Mouse (Mus musculus) activated CD4-positive, CD25-positive, alpha-beta regulatory T cell, adult 9 weeks (primary cell): ENCODE measurements around the gene Slc44a5. TPM values are rescaled to one million over a fixed set of nuclear protein-coding genes. Genes with fewer than 3 reads are reported as not detected.

ENCODE experiments used
- polyA plus RNA-seq: library from polyadenylated mRNA; unstranded; fragments of 100-300 nt; shearing (Covaris generic); gene quantifications from one replicate; pipeline ENCODE4 v1.2.1, GENCODE M21; 2017

The Slc44a5 gene
- polyA plus RNA-seq: not detected

DNA sequence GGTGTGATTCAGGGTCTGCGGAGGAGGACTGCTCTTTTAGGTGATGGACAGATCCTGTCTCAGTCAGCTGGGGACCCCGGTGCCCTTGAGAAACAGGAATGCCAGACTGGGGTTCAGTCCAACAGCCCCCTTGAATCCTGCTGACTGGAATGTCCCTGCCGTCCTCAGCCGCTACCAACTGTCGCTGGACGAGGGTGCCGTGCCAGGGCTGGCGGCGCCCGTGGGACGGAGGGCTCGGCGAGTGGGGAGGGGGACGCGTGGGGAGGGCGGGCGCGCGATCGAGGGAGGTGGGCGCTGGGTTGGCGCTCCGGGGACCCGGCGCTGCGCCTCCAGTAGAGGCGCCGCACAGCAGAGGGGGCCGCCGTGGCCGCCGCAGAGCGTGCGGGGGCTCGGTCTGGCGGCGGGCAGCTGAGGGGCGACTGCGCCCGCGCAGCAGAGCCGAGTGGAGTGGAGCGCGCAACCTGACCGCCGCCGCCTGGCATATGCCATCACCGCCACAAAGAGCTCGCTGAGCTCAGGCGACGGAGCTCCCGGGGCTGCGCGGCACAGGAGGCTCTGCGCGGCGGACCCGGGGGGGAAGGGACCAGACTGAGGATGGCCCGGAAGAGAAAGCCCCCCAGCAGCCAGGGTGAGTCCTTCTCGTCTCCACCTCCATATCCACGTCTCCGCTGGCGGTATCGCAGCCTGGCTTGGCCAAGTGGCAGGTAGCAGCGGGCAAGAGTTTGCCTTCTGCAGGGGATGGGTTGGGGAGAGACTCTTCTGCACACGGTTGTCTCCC, at the start of gene Slc44a5:
Gene Slc44a5, plus strand, starts transcription at position 266 of the 778 bp plus-strand sequence.

DNA sequence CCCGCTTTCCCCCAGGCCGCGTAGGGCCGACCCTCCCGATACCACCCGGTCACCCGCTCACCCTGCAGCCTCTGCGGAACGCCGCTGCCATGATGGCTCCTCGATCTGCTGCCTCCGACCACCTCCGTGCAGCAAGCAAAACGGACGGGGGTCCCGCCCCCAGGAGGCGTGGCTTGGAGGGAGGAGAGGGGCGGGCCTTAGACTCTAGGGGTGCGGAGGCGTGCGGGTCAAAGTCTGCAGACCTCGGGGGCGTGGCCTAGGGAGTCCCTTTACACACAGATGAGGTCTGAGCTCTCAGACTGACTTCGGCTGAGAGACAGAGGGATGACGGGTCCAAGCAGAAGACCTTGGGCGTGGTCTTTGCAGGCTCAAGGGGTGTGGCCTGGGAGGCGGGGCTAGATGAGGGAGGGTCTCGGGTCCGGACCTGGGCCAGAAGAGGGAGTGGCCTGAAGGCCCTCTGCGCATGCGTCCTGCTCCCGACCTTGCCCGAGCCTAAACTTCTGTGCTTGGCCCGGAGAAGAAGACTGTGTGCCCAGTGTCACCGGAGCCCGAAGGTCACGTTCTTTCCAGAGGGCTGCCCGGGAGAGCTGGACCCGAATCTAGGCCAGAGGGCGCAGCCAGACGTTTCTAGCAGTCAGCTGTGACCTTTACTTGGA, 28.8 kb upstream of the Slc44a5 start, which contains the start of gene Acadm:
Gene Acadm, minus strand, starts transcription at position 298 of the 656 bp plus-strand sequence.

Other genes starting within 250 kb of the Slc44a5 start
- gene St6galnac3, start 248.3 kb upstream of the Slc44a5 start, polyA plus RNA-seq: 59.5 TPM
- gene Asb17, start 129.2 kb upstream of the Slc44a5 start, polyA plus RNA-seq: not detected
- gene Msh4, start 67.3 kb upstream of the Slc44a5 start, polyA plus RNA-seq: not detected
- 35.9 TPM for gene Rabggtb, start 60.4 kb upstream of the Slc44a5 start, polyA plus RNA-seq
- 50.7 TPM for gene Acadm, start 28.8 kb upstream of the Slc44a5 start, polyA plus RNA-seq